Mouse (Mus musculus): ENCODE measurements around the gene Aoc3.
"Not testable (repeated sequence)": the region's sequence is repeated elsewhere in the genome, so short reads cannot be mapped to it uniquely, and the experiment has no call there.

The Aoc3 gene

DNA sequence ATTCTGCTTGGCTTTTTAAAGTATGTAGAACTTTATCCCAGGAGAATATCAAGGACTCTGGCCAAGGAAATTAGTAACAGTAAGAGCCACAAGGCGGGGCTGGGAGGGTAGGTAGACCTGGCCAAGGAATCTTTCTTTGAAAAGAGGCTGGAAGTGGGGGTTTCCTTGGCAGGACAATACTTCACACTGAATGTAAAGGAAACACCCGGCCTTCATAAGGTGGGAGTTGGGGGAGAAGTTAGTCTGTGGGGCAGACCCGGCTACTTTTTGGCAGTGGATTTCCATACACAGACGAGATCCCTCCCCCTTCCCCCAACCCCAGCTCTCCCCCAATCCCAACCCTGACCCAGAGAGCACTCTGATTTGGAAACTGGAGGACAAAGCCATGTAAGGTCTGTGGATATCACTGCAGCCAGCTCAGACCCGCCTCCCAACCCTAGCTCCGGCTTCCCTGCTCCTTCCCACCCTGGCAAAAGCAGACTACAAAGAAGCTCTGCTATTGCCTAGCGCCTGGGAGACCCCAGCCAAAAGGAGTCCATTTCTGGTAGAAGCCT lies at the start of gene Aoc3:
TSS of gene Aoc3 (plus strand) at position 235 of the 554 bp plus-strand sequence.
- no peak for DNase-seq (ENCODE audit: extremely low spot score, low read depth, low spot score)

DNA sequence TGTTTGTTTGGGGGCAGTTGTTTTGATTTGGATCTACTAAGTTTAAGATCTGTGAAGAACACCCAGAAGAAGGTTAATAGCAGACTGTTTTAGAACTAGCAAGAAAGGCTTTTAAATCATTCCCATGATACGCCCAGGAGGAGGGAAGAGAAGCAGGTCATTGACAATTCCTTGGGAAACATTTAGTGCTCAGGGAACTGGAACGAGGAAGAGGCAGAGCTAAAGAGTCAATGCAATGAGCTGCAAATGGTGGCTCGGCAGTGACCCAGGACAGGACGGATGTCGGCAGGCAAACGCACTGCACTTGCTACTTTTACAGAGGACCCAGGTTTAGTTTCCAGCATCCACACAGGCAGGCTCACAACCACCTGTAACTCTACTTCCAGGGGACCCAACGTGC lies 49.6 kb upstream of the Aoc3 start:
- no peak for DNase-seq (ENCODE audit: extremely low spot score, low read depth, low spot score)

DNA sequence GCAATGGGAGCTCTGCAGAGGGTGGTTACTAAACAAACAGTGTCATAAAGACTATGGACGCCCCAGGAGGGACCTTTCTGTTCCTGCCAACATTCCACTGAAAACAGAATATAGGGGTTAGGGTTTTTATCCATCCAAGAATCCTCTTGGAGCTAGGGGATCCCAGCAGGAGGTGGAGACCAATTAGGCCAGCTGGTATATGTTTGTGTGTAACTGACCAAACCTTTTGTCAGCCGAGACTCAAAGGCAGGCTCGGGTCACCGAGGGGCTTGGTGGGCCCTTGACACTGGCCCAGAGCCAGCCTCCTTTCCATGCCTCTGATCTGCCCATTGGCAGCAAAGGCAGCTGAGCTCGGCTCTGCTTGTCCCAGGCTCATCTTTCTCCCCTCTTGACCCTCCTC lies 47.5 kb upstream of the Aoc3 start:
- DNase-seq (ENCODE audit: extremely low spot score, low read depth, low spot score), result no peak

DNA sequence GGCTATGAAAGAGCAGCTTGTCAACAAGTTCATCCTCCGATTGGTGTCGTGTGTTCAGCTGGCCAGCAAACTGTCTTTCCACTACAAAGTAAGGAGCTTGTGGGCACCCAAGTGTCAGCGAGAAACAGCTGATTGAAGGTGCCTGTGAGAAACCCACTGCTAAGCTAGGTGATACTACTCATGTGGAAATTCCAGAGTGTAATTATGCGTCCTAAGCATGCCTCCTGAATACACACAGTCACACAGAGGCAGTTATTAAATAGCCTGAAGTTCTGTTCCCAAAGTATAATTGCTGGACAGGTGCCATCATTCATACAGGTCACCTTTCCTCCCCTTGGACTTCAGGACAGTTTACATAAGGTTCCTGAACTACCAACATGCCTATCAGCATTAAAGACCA lies 46.6 kb upstream of the Aoc3 start:
- no peak for DNase-seq (ENCODE audit: extremely low spot score, low read depth, low spot score)

DNA sequence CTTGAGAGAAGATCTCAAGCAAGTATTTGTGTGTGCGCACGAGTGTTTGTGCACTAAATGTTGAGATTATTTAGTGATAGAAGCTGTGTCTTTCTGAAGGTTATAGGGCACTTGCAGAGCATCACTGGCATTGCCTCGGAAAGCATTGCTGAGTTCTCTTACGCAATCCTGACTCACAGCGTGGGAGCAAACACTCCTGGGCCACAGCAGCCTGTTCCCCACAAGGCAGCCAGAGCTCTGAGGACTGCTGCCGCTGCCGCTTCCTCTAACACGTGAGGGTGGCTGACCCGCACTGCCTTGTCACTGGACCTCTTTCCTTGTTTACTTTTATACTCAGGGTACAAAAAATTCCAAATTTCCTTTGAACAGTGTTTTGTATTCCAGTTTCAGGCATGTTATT lies 43.1 kb upstream of the Aoc3 start:
- DNase-seq (ENCODE audit: extremely low spot score, low read depth, low spot score), result no peak

DNA sequence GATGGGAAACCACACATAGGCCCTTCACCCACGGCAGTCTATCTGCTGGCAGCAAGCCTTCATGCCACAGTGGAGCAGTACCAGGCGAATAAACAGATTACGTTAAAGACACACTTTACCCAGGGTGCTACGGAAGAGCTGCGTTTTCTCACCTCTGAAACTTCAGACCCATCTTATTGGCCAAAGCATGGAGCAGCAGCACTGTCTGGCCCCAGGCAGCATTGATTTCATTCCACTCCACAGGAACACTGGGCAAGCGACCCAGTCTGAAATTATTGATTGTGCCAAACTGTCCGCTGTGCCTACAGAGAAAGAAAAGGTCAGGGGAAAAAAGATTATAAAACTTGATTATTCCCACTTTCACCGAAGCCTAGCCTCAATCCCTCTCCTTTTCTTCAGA lies 39.2 kb upstream of the Aoc3 start:
- no peak for DNase-seq (ENCODE audit: extremely low spot score, low read depth, low spot score)

DNA sequence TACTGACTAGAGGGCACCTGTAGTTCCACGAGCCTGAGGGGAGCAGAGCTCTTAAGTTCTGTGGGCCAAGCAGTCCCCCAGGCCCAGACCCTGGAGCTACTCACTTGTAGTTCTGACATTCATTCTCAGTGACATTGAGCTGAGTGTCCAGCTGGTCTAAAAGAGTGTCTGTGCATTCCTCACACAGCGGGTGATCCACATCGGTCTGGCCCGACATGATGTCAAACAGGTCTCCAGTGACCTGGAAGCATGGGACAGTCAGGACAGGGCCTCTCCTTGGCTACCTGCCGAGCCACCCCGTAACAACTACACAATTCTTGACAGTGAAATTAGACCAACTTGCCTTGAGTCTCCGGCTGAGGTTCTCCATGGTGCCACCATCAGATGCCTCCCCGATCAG lies 35.2 kb upstream of the Aoc3 start:
- DNase-seq (ENCODE audit: extremely low spot score, low read depth, low spot score), result no peak

DNA sequence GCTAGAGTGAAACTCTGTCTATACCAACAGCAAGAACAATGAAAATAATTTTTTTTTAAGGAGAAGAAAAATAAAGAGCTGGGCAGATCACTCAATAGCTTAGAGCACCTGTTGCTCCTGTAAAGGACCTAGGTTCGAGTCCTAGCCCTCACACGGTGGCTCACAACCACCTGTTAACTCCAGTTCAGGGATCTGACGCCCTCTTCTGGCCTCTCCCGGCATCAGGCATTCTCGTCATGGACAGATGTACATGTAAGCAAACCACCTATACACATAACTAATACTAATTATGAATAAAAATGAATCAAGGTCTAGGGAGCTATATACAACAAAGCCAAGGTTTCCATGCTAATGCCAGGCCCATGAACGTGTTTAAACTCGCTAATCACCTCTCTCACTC lies 29.5 kb upstream of the Aoc3 start:
- DNase-seq (ENCODE audit: extremely low spot score, low read depth, low spot score), result no peak

DNA sequence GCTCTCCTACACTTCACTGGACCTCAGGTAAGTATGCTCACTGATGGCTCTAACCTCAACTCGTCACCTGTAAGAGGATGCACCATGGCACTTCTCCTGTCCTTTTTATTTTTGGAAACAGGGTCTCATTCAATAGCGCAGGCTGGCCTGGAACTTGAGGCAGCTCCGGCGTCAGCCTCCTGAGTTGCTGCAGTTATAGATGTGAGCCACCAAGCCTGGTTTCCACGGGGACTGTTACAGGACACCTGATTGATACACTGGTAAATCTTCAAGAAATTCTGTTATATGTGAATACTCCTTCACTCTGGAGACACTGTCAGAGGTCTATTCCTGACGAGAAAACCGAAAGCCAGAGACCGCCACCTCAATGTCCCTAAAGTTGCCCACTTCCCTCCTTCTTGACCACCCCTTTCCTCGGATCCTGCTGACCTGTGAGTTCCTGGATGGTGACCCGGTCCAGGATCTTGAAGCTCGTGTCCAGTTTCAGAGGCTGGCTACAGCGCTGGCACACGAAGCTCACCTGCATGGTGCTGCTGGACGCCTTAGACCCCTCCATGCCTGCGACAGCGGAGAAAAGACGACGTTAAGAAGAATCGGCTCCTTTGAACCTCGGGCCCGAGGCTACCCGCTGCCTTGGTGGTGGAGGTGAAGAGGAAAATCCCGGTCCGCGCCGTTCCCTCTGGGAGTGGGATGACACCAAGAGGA lies 29.0 kb upstream of the Aoc3 start:
- DNase-seq (ENCODE audit: extremely low spot score, low read depth, low spot score), result no peak

DNA sequence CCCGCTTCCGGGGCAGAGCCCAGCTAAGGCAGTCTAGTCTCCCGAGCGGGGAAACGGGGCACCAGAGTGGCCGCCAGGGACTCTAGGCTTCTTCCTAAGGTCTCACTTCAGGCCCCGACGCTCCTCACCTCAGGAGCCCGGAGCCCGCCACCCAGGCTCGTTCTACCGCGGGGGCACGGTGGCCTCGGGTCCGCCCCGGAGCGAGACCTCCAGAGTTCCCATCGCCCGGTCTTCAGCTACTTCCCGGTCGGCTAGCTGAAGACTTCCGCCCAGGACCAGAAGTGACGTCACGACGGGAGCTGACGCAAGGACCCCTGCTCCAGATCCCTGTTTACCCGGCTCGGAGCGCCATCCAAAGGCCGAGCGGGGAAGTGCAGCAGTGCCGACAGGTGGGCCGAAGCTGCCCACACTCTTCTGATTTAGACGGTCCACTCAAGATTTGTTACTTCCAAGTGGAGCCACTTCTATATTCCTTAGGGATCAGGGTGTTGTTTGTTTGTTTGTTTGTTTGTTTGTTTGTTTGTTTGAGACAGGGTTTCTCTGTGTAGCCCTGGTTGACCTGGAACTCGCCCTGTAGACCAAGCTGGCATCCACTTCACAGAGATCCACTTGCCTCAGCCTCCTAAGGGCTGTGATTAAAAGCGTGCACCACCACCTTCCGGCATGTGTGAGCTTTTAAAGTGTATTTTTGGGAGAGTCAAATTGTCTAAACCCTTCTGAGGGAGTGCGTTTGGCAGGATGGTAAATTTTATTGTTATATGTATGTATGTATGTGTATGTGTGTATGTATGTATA lies 28.2 kb upstream of the Aoc3 start, which contains the start of gene Becn1:
TSS of gene Becn1 (minus strand) at position 283 of the 795 bp plus-strand sequence.
- DNase-seq (ENCODE audit: extremely low spot score, low read depth, low spot score), result peak; percentile 87

DNA sequence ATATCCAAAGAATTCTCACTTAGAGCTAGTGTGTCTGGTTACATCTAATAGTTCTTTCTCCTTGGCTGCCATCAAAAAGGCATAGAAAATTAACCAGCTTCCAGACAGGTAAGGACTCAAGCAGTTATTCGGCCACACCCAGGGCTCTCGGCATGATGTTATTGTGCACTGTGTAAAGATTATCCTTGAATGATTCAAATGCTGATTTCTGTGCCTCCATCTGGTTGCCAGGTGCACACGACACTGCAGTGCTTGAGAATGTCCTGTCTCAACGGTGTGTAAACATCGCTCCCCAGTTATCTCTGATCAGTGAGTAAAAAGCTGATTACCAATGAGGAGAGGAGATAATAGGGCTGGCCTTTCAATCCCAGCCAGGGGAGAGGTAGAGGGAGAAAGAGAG lies 22.7 kb upstream of the Aoc3 start:
- no peak for DNase-seq (ENCODE audit: extremely low spot score, low read depth, low spot score)

DNA sequence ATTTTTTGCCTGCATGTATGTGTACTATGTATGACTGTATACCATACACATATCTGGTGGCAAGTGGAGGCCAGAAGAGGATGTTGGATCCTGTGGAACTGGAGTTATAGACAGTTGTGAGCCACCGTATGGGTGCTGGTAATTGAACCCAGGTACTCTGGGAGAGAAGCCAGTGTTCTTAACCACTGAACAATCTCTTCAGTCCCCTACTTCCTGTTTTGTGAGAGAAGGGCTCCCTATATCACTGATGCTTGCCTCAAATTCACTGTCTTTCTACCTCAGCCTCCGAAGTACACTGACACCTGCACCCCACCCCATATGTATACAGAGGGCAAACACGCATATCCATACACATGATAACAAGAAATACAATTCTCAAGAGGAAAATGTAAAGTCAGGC lies 19.3 kb upstream of the Aoc3 start:
- DNase-seq (ENCODE audit: extremely low spot score, low read depth, low spot score), result no peak

DNA sequence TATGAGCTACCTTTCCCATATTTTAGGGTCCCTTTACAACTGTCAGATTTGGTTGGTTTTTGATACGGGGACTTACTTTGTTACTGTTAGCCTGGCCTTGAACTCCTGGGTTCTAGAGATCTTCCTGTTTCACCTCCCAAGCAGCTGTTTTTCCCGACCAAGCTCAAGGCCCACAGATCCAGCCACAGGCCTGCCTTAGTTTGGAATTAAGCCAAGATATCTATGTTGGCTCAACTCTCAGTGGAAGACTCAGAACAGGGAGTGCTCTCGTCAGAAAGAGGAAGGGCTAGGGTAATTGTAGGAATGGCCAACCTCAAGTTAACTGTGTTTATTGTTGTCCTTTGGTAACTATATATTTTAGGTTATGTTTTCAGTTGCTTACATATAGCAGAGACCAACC lies 18.3 kb upstream of the Aoc3 start:
- DNase-seq (ENCODE audit: extremely low spot score, low read depth, low spot score), result no peak

DNA sequence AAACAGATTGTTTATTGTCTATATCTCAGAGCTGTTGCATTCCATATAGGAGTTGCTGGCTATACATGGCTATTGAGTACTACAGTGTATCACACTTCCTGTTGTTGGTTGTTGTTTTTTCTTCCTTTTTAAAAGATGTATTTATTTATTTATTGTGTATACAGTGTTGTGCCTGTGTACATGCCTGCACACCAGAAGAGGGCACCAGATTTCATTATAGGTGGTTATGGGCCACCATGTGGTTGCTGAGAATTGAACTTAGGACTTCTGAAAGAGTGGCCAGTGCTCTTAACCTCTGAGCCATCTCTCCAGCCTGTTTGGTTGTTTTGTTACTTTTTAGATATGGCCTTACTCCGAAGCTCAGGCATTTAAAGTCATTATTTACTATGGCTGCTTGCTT lies 15.8 kb upstream of the Aoc3 start:
- DNase-seq (ENCODE audit: extremely low spot score, low read depth, low spot score), result no peak

DNA sequence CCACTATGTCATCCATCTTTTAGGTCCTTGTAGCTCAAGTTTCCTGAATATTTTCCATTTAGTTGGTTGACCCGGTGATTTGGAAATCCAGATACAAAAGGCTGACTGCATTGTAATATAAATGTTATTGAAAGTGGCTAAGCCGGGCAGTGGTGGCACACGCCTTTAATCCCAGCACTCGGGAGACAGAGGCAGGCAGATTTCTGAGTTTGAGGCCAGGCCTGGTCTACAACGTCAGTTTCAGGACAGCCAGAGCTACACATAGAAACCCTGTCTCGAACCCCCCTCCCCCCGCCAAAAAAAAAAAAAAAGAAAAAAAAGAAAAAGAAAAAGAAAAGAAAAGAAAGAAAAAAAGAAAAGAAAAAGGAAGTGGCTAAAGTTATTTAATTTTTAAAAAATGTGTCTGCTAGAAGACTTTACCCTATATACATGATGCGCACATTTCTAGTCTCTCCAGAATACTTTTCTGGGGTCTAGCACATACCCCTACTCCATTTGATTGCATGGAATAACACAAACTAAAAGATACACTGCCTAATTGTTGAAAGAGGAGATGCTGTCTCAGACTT lies 15.2 kb upstream of the Aoc3 start:
- DNase-seq (ENCODE audit: extremely low spot score, low read depth, low spot score), result no peak

DNA sequence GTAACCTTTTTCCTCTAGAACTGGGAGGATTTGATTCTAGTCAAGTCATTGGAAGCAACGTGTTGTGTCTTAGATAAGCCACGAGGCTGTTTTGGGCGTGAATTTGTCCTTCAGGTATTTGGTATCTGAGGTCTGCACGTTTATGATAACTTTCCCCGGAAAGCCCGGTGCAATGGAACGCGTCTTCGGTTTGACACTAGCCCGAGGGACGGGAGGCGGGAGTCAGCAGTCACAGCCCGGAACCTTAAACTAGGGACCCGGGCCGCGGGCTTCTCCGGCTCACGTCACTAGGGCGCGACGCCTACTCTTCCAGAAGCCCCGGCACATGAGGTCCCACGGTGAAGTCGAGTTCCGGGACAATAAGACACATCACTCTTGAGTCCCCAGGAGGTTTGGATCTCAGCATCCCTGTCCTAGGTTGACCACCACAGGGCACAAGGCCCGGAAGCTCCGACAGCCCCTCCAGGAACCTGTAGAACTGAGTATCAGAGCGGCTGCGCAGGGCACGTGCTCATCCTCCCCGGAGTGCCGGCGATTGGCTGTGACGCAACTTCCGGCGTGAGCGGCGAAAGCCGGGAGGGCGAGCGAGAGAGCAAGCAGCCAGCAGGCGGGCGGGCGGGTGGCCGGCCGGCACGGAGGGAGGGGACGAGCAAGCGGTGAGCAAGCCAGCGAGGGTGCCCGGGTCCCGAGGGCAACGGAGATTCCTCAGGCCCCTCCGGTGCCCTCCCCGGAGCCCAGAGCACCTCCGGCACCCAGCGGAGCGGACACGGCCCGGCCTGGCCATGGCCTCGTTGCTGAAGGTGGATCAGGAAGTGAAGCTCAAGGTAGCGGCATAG lies 14.5 kb upstream of the Aoc3 start, which contains the start of gene Psme3:
TSS of gene Psme3 (plus strand) at position 549 of the 836 bp plus-strand sequence.
- DNase-seq (ENCODE audit: extremely low spot score, low read depth, low spot score), result peak; percentile 82

DNA sequence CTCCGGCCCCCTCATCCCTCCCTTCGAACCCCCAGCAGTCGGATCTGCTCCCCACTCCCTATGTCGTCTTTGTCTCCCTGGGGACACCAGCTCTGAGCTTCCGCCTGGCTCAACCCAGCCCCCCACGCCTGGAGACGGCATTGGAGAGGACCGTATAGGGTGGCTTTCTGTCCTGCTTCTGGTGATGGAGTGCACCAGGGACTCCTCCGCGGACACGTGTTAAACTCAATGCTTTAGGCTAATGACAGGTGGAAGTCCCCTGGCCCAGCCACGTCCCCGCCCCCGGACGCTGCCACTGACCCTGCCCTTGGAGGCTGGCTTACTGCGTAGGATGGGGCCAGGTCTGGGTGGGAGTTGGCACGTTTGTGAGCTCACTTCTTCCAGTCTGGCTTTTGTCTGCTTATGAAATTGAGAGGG lies 13.9 kb upstream of the Aoc3 start:
- DNase-seq (ENCODE audit: extremely low spot score, low read depth, low spot score), result no peak

DNA sequence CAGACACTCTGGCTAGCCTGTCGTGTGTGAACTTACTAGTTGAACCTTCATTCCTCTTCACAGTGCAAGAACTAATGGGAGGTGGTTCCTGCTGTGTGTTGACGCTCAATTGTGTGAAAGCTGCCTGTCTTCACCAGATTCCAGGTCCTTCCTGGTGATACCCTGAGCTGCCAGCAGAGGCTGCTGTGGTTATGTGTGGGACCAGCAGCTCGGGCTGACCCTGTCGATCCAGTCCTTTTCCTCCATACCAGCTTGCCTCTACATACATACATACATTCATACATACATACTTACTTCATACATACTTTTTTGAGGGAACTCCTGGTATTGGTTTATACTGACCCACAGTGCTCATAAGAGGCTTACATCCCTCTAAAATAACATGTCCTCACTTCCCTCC lies 6.8 kb upstream of the Aoc3 start:
- DNase-seq (ENCODE audit: extremely low spot score, low read depth, low spot score), result no peak

DNA sequence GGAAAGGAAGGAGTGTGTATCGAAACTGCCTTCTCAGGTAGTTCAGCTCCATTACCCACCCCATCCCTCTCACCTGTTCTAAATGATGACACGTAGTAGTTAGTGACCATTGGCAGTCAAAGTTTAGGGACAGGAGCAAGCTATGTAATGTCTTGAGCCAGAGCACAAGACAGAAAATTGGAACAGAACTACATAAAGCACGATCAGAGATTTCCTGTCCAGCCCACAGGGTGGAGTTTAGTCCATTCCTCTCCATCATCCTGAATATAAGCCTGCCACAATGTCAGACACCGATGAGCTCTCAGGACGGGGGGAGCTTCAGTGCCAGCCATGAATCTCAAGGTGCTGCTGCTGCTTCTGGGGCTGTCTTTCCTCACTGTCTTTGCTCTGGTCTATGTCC lies 5.6 kb upstream of the Aoc3 start, which contains the start of gene Aoc2:
TSS of gene Aoc2 (plus strand) at position 301 of the 400 bp plus-strand sequence.
- no peak for DNase-seq (ENCODE audit: extremely low spot score, low read depth, low spot score)

DNA sequence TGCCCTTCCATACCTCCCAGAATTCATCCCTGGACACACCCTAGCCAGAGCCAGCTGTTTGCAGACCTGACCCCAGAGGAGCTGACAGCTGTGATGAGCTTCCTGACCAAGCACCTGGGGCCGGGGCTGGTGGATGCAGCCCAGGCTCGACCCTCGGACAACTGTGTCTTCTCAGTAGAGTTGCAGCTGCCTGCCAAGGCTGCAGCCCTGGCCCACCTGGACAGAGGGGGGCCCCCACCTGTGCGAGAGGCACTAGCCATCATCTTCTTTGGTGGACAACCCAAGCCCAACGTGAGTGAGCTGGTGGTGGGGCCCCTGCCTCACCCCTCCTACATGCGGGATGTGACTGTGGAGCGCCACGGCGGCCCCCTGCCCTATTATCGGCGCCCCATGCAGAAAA lies 5.2 kb upstream of the Aoc3 start:
- not testable (repeated sequence) for DNase-seq (ENCODE audit: extremely low spot score, low read depth, low spot score)

DNA sequence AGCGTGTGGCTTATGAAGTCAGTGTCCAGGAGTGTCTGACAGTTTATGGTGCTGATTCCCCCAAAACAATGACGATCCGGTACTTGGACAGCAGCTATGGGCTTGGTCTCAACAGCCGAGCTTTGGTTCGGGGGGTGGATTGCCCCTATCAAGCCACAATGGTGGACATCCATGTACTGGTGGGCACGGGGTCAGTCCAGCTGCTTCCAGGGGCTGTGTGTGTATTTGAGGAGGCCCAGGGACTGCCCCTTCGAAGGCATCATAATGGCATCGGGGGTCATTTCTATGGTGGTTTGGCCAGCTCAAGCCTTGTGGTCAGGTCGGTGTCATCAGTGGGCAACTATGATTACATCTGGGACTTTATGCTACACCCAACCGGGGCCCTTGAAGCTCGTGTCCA lies 4.3 kb upstream of the Aoc3 start:
- no peak for DNase-seq (ENCODE audit: extremely low spot score, low read depth, low spot score)

Data from hindlimb bud, embryonic 11.5 days (tissue).